Mouse (Mus musculus) CH12.LX (cell line): ENCODE data around the gene Lgr4. TPM values are rescaled to one million over a fixed set of nuclear protein-coding genes. Genes with fewer than 3 reads are reported as not detected.

ENCODE experiments used
- DNase-seq: peaks from one replicate; pipeline ENCODE4 v3.0.0-alpha.2; 2013; ENCODE audit errors: extremely low read depth
- H3K27ac ChIP-seq: 2 replicates; pipeline ENCODE4 v1.5.1; 2012; ENCODE audit warnings: low read depth, mild to moderate bottlenecking, control low read depth, moderate library complexity; ENCODE audit not compliant: insufficient read depth
- H3K27me3 ChIP-seq: replicated peaks from 2 replicates; pipeline ENCODE3; 2012; ENCODE audit warnings: inconsistent platforms
- H3K36me3 ChIP-seq, 2 experiments: replicated peaks in 1 of 2; 2 replicates each; pipeline versions ENCODE3 to v1.6.1; 2012; ENCODE audit warnings: inconsistent platforms in 1 of 2, low read length in 1 of 2, mild to moderate bottlenecking in 1 of 2, mixed read lengths in 1 of 2, moderate library complexity in 1 of 2; ENCODE audit not compliant: control insufficient read depth in 1 of 2, insufficient read depth in 1 of 2
- H3K4me1 ChIP-seq, 2 experiments: 2 replicates each; pipeline ENCODE4 v1.6.1; 2012; ENCODE audit warnings: inconsistent platforms in 1 of 2, moderate library complexity in 1 of 2; ENCODE audit not compliant: insufficient read depth in 2 of 2, control insufficient read depth in 1 of 2
- H3K4me2 ChIP-seq: 2 replicates; pipeline ENCODE4 v1.6.1; 2012; ENCODE audit warnings: low read depth, mild to moderate bottlenecking, control low read depth; ENCODE audit not compliant: poor library complexity, insufficient read depth, severe bottlenecking
- H3K4me3 ChIP-seq, 3 experiments: fragments of 150-350 bp in 1 of 3; sonication (generic) in 1 of 3; replicated peaks in 1 of 3; 2 replicates each; pipeline versions ENCODE3 to v1.5.1; 2011 to 2012; ENCODE audit warnings: low read depth in 2 of 3, low read length in 2 of 3, mild to moderate bottlenecking in 2 of 3, moderate library complexity in 2 of 3, control low read depth in 1 of 3, improper control_type of control experiment in 1 of 3, inconsistent platforms in 1 of 3, mixed read lengths in 1 of 3; ENCODE audit not compliant: poor library complexity in 1 of 3
- H3K79me2 ChIP-seq: replicated peaks from 2 replicates; pipeline ENCODE4 v1.6.1; 2012; ENCODE audit warnings: mild to moderate bottlenecking, moderate library complexity; ENCODE audit not compliant: control insufficient read depth, poor library complexity, insufficient read depth, severe bottlenecking; ENCODE audit errors: extremely low read depth
- H3K9ac ChIP-seq: 2 replicates; pipeline ENCODE4 v1.6.1; 2012; ENCODE audit warnings: low read depth, mild to moderate bottlenecking, control low read depth, moderate library complexity; ENCODE audit not compliant: insufficient read depth
- H3K9me3 ChIP-seq: replicated peaks from 2 replicates; pipeline ENCODE3; 2012; ENCODE audit warnings: low read length, inconsistent platforms, mixed read lengths
- BHLHE40 ChIP-seq: IDR thresholded peaks from 2 replicates; pipeline ENCODE4 v1.6.1; 2011; ENCODE audit warnings: mild to moderate bottlenecking, low read depth, low read length, improper control_type of control experiment
- CHD1 ChIP-seq: IDR thresholded peaks from 2 replicates; pipeline ENCODE4 v1.6.1; 2012; ENCODE audit warnings: low read depth, low read length, improper control_type of control experiment, inconsistent platforms
- CTCF ChIP-seq, 2 experiments: IDR thresholded peaks in 1 of 2; conservative IDR thresholded peaks in 1 of 2; 2 replicates each; pipeline ENCODE4 v1.5.1; 2011 to 2012; ENCODE audit warnings: low read depth in 2 of 2, low read length in 2 of 2, improper control_type of control experiment in 1 of 2, inconsistent platforms in 1 of 2, mild to moderate bottlenecking in 1 of 2, moderate library complexity in 1 of 2
- E2F4 ChIP-seq: IDR thresholded peaks from 2 replicates; pipeline ENCODE4 v1.6.1; 2011; ENCODE audit warnings: low read depth, low read length, improper control_type of control experiment; ENCODE audit not compliant: insufficient replicate concordance
- ELF1 ChIP-seq: IDR thresholded peaks from 2 replicates; pipeline ENCODE4 v1.6.1; 2014; ENCODE audit warnings: low read depth, mild to moderate bottlenecking, inconsistent platforms, low read length, improper control_type of control experiment
- EP300 ChIP-seq: IDR thresholded peaks from 2 replicates; pipeline ENCODE4 v1.6.1; 2011; ENCODE audit warnings: low read length, improper control_type of control experiment
- ETS1 ChIP-seq: conservative IDR thresholded peaks from 2 replicates; pipeline ENCODE4 v1.6.1; 2012; ENCODE audit warnings: low read depth, mild to moderate bottlenecking, inconsistent platforms, low read length, improper control_type of control experiment, moderate library complexity
- HCFC1 ChIP-seq: IDR thresholded peaks from 2 replicates; pipeline ENCODE4 v1.6.1; 2012; ENCODE audit warnings: low read depth, mild to moderate bottlenecking, inconsistent platforms, low read length, improper control_type of control experiment
- IRF4 ChIP-seq: IDR thresholded peaks from 2 replicates; pipeline ENCODE4 v1.6.1; 2014; ENCODE audit warnings: low read depth, mild to moderate bottlenecking, inconsistent platforms, low read length, improper control_type of control experiment
- JUN ChIP-seq: IDR thresholded peaks from 2 replicates; pipeline ENCODE4 v1.6.1; 2011; ENCODE audit warnings: low read depth, mild to moderate bottlenecking, low read length, improper control_type of control experiment, moderate library complexity; ENCODE audit not compliant: insufficient read depth
- MAFK ChIP-seq: IDR thresholded peaks from 2 replicates; pipeline ENCODE4 v1.6.1; 2011; ENCODE audit warnings: low read length, improper control_type of control experiment; ENCODE audit not compliant: insufficient replicate concordance
- MAX ChIP-seq: IDR thresholded peaks from 2 replicates; pipeline ENCODE4 v1.6.1; 2011; ENCODE audit warnings: low read length, improper control_type of control experiment
- MXI1 ChIP-seq: IDR thresholded peaks from 2 replicates; pipeline ENCODE4 v1.6.1; 2011; ENCODE audit warnings: mild to moderate bottlenecking, low read depth, low read length, improper control_type of control experiment
- MYC ChIP-seq: IDR thresholded peaks from 2 replicates; pipeline ENCODE4 v1.6.1; 2011; ENCODE audit warnings: low read depth, mild to moderate bottlenecking, improper control_type of control experiment, low read length
- NRF1 ChIP-seq: IDR thresholded peaks from 2 replicates; pipeline ENCODE4 v1.6.1; 2014; ENCODE audit warnings: low read depth, mild to moderate bottlenecking, inconsistent platforms, low read length, improper control_type of control experiment, moderate library complexity
- PAX5 ChIP-seq: IDR thresholded peaks from 2 replicates; pipeline ENCODE4 v1.6.1; 2012; ENCODE audit warnings: low read length, inconsistent platforms, mixed read lengths
- RAD21 ChIP-seq: IDR thresholded peaks from 2 replicates; pipeline ENCODE4 v1.6.1; 2011; ENCODE audit warnings: low read depth, mild to moderate bottlenecking, low read length, improper control_type of control experiment, moderate library complexity
- RCOR1 ChIP-seq: conservative IDR thresholded peaks from 2 replicates; pipeline ENCODE4 v1.6.1; 2012; ENCODE audit warnings: low read depth, mild to moderate bottlenecking, inconsistent platforms, low read length, improper control_type of control experiment
- SIN3A ChIP-seq: IDR thresholded peaks from 2 replicates; pipeline ENCODE4 v1.6.1; 2012; ENCODE audit warnings: low read length, improper control_type of control experiment, inconsistent platforms
- TCF12 ChIP-seq: IDR thresholded peaks from 2 replicates; pipeline ENCODE4 v1.6.1; 2014; ENCODE audit warnings: low read depth, mild to moderate bottlenecking, inconsistent platforms, low read length, improper control_type of control experiment
- USF1 ChIP-seq: IDR thresholded peaks from 2 replicates; pipeline ENCODE4 v1.6.1; 2014; ENCODE audit warnings: low read depth, mild to moderate bottlenecking, inconsistent platforms, low read length, improper control_type of control experiment
- USF2 ChIP-seq: conservative IDR thresholded peaks from 2 replicates; pipeline ENCODE4 v1.6.1; 2011; ENCODE audit warnings: low read depth, low read length, improper control_type of control experiment
- ZC3H11A ChIP-seq: IDR thresholded peaks from 2 replicates; pipeline ENCODE4 v1.6.1; 2012; ENCODE audit warnings: low read depth, mild to moderate bottlenecking, inconsistent platforms, low read length, improper control_type of control experiment
- ZKSCAN1 ChIP-seq: IDR thresholded peaks from 2 replicates; pipeline ENCODE4 v1.6.1; 2012; ENCODE audit warnings: low read depth, inconsistent platforms, low read length, improper control_type of control experiment, borderline replicate concordance
- ZMIZ1 ChIP-seq: IDR thresholded peaks from 2 replicates; pipeline ENCODE4 v1.6.1; 2012; ENCODE audit warnings: low read depth, mild to moderate bottlenecking, inconsistent platforms, low read length, improper control_type of control experiment
- dilution Hi-C: fragments of 300-500 bp; cut with MboI; formaldehyde crosslinking; loops from 2 replicates; pipeline ENCODE4 v1.14.3; 2020; ENCODE audit warnings: low sequenced_read_pairs; ENCODE audit not compliant: extremely low pct_unique_long_range_greater_than_20kb, extremely low pct_ligation_motif_present
- in situ Hi-C: fragments of 300-500 bp; cut with MboI; formaldehyde crosslinking; loops from 3 replicates; pipeline ENCODE4 v1.14.3; 2019; ENCODE audit warnings: low sequenced_read_pairs, low pct_ligation_motif_present, low pct_unique_long_range_greater_than_20kb, mixed read lengths
- polyA plus RNA-seq: library from polyadenylated mRNA; unstranded; fragments of >175 nt; gene quantifications from 2 replicates; pipeline ENCODE4 v1.2.1, GENCODE M21; 2012; ENCODE audit warnings: low read depth; ENCODE audit not compliant: insufficient read length
- total RNA-seq, 2 experiments: library from RNA; depleted of rRNA; stranded (reverse); fragments of 300-350 nt in 1 of 2; fragments of >200 nt in 1 of 2; gene quantifications; 2 replicates each; pipeline ENCODE4 v1.2.3; 2012 to 2014

The Lgr4 gene
- total and polyA plus RNA-seq, 3 experiments = 6.1 to 11.4 (median 6.9) TPM

DNA sequence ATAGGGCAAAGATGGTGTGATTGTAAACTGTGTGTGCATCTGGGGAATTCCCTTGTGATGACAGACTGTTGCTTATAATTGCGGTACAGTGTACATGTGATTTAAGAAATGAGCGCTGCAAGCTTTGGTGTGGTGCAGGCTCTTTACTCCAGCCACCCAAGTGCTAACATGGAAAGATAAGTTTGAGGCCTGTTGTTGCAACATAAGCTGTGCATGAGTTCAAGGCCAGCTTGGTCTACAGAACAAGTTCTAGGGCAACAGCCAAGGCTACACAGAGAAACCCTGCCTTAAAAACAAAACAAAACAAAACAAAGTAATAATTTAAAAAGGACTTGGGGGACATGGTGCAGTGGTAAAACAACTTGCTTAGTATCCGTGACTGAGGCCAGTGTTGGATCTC lies 17.7 kb downstream of the Lgr4 start:
- dilution Hi-C loops (no loop called here), in situ Hi-C loops (no loop called here)
- Histone ChIP-seq H3K4me2 (no peak overlapping the region), H3K27ac (no peak overlapping the region), H3K79me2 (no peaks in the 10 kb centered on the region), H3K4me1 (no peaks in the 10 kb centered on the region), H3K36me3 (peaks cover 0 to 13% of the 10 kb centered on the region in 2 experiments), H3K9me3 (no peaks in the 10 kb centered on the region), H3K27me3 (no peaks in the 10 kb centered on the region), H3K9ac (no peak overlapping the region), H3K4me3 (no peak overlapping the region)
- TF ChIP-seq ETS1 (no peak), PAX5 (no peak), ZMIZ1 (no peak), NRF1 (no peak), TCF12 (no peak), USF1 (no peak), SIN3A (no peak), MAFK (no peak), USF2 (no peak), HCFC1 (no peak), CHD1 (no peak), RAD21 (no peak), E2F4 (no peak), IRF4 (no peak), CTCF (conservative IDR thresholded peaks at IDR 0.05 in 1 of 2, IDR thresholded peaks at IDR 0.05 in 1 of 2; ENCODE audit: low read depth in 2 of 2, low read length in 2 of 2) (no peak), ZKSCAN1 (no peak), EP300 (no peak)
- DNase-seq = no peak

DNA sequence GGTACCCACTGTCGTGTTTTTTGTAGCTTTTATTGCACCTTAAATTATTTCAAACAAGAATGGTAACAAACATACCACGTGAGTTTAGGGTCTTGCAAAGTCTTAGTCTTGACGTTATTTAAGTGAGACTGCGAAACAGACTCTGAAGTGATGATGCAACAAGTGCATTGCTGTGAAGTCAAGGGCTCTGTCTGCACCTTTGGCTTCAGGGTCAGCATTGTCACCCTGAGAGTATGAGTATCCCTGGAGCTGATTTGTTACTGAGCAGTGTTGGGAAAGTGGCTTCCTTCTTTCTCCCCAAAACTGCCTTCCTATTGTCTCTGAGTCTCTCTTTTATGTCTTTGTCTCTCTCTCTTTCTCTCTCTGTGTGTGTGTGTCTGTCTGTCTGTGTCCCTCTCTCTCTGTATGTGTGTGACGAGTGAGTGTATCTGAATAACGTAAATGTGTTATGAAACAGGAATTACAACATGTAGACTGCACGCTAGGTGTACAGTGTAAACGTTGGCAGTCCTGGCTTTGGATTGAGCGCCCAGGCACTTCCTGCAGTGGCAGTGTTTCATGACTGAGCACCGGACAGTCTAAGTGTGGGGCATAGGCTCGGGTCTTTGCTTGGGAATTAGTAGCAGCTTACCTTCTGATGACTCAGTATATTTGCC lies 18.4 kb downstream of the Lgr4 start:
- Histone ChIP-seq H3K9me3 (no peaks in the 10 kb centered on the region), H3K27ac (no peak overlapping the region), H3K4me2 (no peak overlapping the region), H3K27me3 (no peaks in the 10 kb centered on the region), H3K79me2 (no peaks in the 10 kb centered on the region), H3K4me3 (no peak overlapping the region), H3K4me1 (no peaks in the 10 kb centered on the region), H3K9ac (no peak overlapping the region), H3K36me3 (peaks cover 0 to 11% of the 10 kb centered on the region in 2 experiments)
- TF ChIP-seq MXI1 = no peak
- TF ChIP-seq ELF1 = no peak
- no peak for TF ChIP-seq JUN
- no peak for TF ChIP-seq BHLHE40
- TF ChIP-seq RCOR1 = no peak
- no peak for TF ChIP-seq MAX
- no peak for TF ChIP-seq ZC3H11A
- TF ChIP-seq MYC = no peak
- TF ChIP-seq EP300 = no peak
- no peak for TF ChIP-seq E2F4
- DNase-seq = no peak
- dilution Hi-C loops = no loop called here
- in situ Hi-C loops = no loop called here
